Mouse (Mus musculus) testis, adult 2 months (tissue): ENCODE measurements around the gene Farp1.

Experiments
- CTCF ChIP-seq: fragments of 200-500 bp; IDR thresholded peaks from 2 replicates; pipeline ENCODE4 v1.5.1; 2012; ENCODE audit warnings: low read depth, mild to moderate bottlenecking, inconsistent platforms, low read length, moderate library complexity; ENCODE audit not compliant: control insufficient read depth, insufficient read depth, insufficient replicate concordance
- POLR2A ChIP-seq: fragments of 200-500 bp; IDR thresholded peaks from 2 replicates; pipeline ENCODE4 v1.6.1; 2012; ENCODE audit warnings: low read depth, mild to moderate bottlenecking, inconsistent platforms, low read length, moderate library complexity; ENCODE audit not compliant: control insufficient read depth

GRCm38 (mm10) chr14:121175385-121175784 lies 140.4 kb downstream of the Farp1 start:
- no peak for TF ChIP-seq CTCF
- TF ChIP-seq POLR2A, result no peak
